Mouse (Mus musculus): ENCODE results near the gene Pla2g6. TPM values are rescaled to one million over a fixed set of nuclear protein-coding genes. Genes with fewer than 3 reads are reported as not detected.

Pla2g6 gene
- total RNA-seq, 2 experiments from 2014 or later, result 1.3 to 1.4 TPM

GRCm38 (mm10) chr15:79243234-79244042 is 84.8 kb downstream of the Pla2g6 start:
- peak; percentile 100 for ATAC-seq (ENCODE audit: poor library complexity, severe bottlenecking)

GRCm38 (mm10) chr15:79242574-79243233 is 85.5 kb downstream of the Pla2g6 start:
- no peak for ATAC-seq (ENCODE audit: poor library complexity, severe bottlenecking)

- ATAC-seq (ENCODE audit: poor library complexity, severe bottlenecking), result no peak
Observed at GRCm38 (mm10) chr15:79238036-79238435, 90.2 kb downstream of the Pla2g6 start.

Other genes starting within 250 kb of the Pla2g6 start
- 4.4 and 6.1 TPM in 2 replicates for gene Micall1, start 219.5 kb downstream of the Pla2g6 start, total RNA-seq (2015)
- 3.6 and 6.3 TPM in 2 replicates for gene Micall1, start 219.5 kb downstream of the Pla2g6 start, total RNA-seq (2017)
- 46.0 and 49.2 TPM in 2 replicates for gene Polr2f, start 187.4 kb downstream of the Pla2g6 start, total RNA-seq (2015)
- gene Polr2f, start 187.4 kb downstream of the Pla2g6 start, total RNA-seq (2017), result 39.6 and 54.1 TPM in 2 replicates
- gene 1700088E04Rik, start 187.1 kb downstream of the Pla2g6 start, total RNA-seq (2015), result not detected in 2 replicates
- not detected in 2 replicates for gene 1700088E04Rik, start 187.1 kb downstream of the Pla2g6 start, total RNA-seq (2017)
- not detected in 2 replicates for gene Sox10, start 163.2 kb downstream of the Pla2g6 start, total RNA-seq (2015)
- not detected in 2 replicates for gene Sox10, start 163.2 kb downstream of the Pla2g6 start, total RNA-seq (2017)
- gene Pick1, start 99.2 kb downstream of the Pla2g6 start, total RNA-seq (2015), result 2.8 and 3.0 TPM in 2 replicates
- 4.5 and 5.1 TPM in 2 replicates for gene Pick1, start 99.2 kb downstream of the Pla2g6 start, total RNA-seq (2017)
- gene Gm49486, start 99.0 kb downstream of the Pla2g6 start, total RNA-seq (2015), result 0.16 and 0.20 TPM in 2 replicates
- gene Gm49486, start 99.0 kb downstream of the Pla2g6 start, total RNA-seq (2017), result not detected in 2 replicates
- gene Slc16a8, start 73.6 kb downstream of the Pla2g6 start, total RNA-seq (2015), result not detected in 2 replicates
- gene Slc16a8, start 73.6 kb downstream of the Pla2g6 start, total RNA-seq (2017), result not detected in 2 replicates
- gene Baiap2l2, start 42.9 kb downstream of the Pla2g6 start, total RNA-seq (2015), result not detected in 2 replicates
- not detected in 2 replicates for gene Baiap2l2, start 42.9 kb downstream of the Pla2g6 start, total RNA-seq (2017)
- 1.7 and 5.4 TPM in 2 replicates for gene Maff, start 18.2 kb upstream of the Pla2g6 start, total RNA-seq (2015)
- gene Maff, start 18.2 kb upstream of the Pla2g6 start, total RNA-seq (2017), result 1.4 and 2.7 TPM in 2 replicates
- 31.1 and 33.3 TPM in 2 replicates for gene Tmem184b, start 75.2 kb upstream of the Pla2g6 start, total RNA-seq (2015)
- gene Tmem184b, start 75.2 kb upstream of the Pla2g6 start, total RNA-seq (2017), result 10.4 and 12.2 TPM in 2 replicates
- gene Csnk1e, start 127.2 kb upstream of the Pla2g6 start, total RNA-seq (2015), result 33.3 and 39.4 TPM in 2 replicates
- 29.3 and 32.0 TPM in 2 replicates for gene Csnk1e, start 127.2 kb upstream of the Pla2g6 start, total RNA-seq (2017)
- not detected in 2 replicates for gene Kcnj4, start 176.9 kb upstream of the Pla2g6 start, total RNA-seq (2015)
- gene Kcnj4, start 176.9 kb upstream of the Pla2g6 start, total RNA-seq (2017), result not detected in 2 replicates
- gene Kdelr3, start 188.0 kb upstream of the Pla2g6 start, total RNA-seq (2015), result not detected in 2 replicates
- gene Kdelr3, start 188.0 kb upstream of the Pla2g6 start, total RNA-seq (2017), result not detected in 2 replicates
- 108 TPM in 2 replicates for gene Ddx17, start 218.4 kb upstream of the Pla2g6 start, total RNA-seq (2015)
- 146 and 163 TPM in 2 replicates for gene Ddx17, start 218.4 kb upstream of the Pla2g6 start, total RNA-seq (2017)